In the genomic region with DNA sequence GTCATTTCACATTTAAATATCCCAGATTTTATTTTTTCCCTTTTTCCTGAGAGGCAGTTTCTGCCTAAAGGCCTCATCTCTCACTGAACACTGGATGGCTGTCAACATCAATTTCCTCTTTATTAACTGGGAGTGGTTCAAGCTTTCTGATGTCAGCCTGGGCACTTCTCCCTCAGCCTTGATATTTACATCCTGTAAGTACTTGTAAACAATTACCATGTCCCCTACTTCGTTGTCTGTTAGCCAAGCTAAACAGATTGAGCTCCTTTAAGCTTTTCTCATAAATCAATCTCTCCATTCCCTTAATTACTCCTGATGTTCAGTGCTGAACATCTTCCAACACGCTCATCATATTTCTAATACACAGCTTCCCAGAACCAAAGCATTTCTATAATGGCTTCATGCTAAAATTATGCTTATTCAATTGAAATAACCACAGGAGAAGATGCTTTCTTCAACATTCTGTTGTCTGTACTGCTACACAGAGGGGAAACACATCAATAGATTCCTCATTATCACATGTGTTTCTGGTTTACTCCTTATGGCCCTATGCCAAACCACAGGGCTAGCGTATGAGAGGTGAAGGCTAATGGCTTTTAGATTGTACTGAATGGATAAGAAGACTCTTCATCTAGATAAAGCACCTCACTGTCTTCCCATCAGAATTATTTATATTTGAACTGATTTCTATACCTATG, we compare ENCODE assay signal across 14 mouse cellular contexts.
A peak's percentile ranks its signal among the peaks of the same experiment; 100 is the strongest.
DNase-seq lines count a peak whose midpoint lies in the region; ATAC-seq lines count a peak whose summit lies in the region.
"Had no signal": no experiment of that assay in that cellular context is flagged by ENCODE, and none has a peak within 500 bp of the region (broad histone marks: within the 10 kb centered on the region; RNA-seq: fewer than 3 reads in every experiment).

No protein-coding gene starts in this region.

- no peak overlapping the region for H3K27ac ChIP-seq in hindbrain, embryonic 15.5 days (replicated peaks)
- H3K27ac ChIP-seq in hindbrain, embryonic 11.5 days (ENCODE audit: low read depth, low read length), result no peak overlapping the region
- H3K27ac ChIP-seq in neural tube, embryonic 13.5 days (replicated peaks), result no peak overlapping the region
- no peak overlapping the region for H3K27ac ChIP-seq in neural tube, embryonic 15.5 days (replicated peaks)

- H3K9ac ChIP-seq in hindbrain, embryonic 15.5 days, result no peak overlapping the region
- no peak overlapping the region for H3K9ac ChIP-seq in hindbrain, embryonic 11.5 days (ENCODE audit: low read depth, low read length)
- no peak overlapping the region for H3K9ac ChIP-seq in neural tube, embryonic 13.5 days
- no peak overlapping the region for H3K9ac ChIP-seq in neural tube, embryonic 15.5 days (replicated peaks)
- H3K9ac ChIP-seq: heart, embryonic 12.5 days had no signal

- H3K4me3 ChIP-seq in hindbrain, embryonic 15.5 days, result no peak overlapping the region
- no peak overlapping the region for H3K4me3 ChIP-seq in hindbrain, embryonic 11.5 days (ENCODE audit: low read depth, low read length)
- no peak overlapping the region for H3K4me3 ChIP-seq in neural tube, embryonic 13.5 days
- H3K4me3 ChIP-seq in neural tube, embryonic 15.5 days (replicated peaks), result no peak overlapping the region
- H3K4me3 ChIP-seq: heart, embryonic 12.5 days had no signal

- 37% methylated on average over 3 of the region's 3 CpGs for WGBS in hindbrain, embryonic 15.5 days
- 68% methylated on average over 3 of the region's 3 CpGs for WGBS in hindbrain, embryonic 11.5 days
- 32% methylated on average over 3 of the region's 3 CpGs for WGBS in neural tube, embryonic 13.5 days
- WGBS in neural tube, embryonic 15.5 days, result 28% methylated on average over 3 of the region's 3 CpGs

- no peak for DNase-seq in hindbrain, embryonic 11.5 days (ENCODE audit: low spot score)
- DNase-seq in embryo, embryonic 11 days, result peak; percentile 26
- DNase-seq in telencephalon, adult 2 months (ENCODE audit: low read depth, low spot score), result peak; percentile 1
- no peak for DNase-seq in right cerebral cortex, postnatal 36 days (ENCODE audit: low spot score in 2 of 2)
- DNase-seq: cerebellum, postnatal 25 days; heart, postnatal 36 days; kidney, adult 11 months; thymus, postnatal 14 days had no signal

- H3K36me3 ChIP-seq in hindbrain, embryonic 15.5 days, result no peaks in the 10 kb centered on the region
- H3K36me3 ChIP-seq in hindbrain, embryonic 11.5 days (ENCODE audit: control insufficient read depth, insufficient read depth, low read length), result no peaks in the 10 kb centered on the region
- H3K36me3 ChIP-seq in neural tube, embryonic 13.5 days, result no peaks in the 10 kb centered on the region
- H3K36me3 ChIP-seq in neural tube, embryonic 15.5 days, result no peaks in the 10 kb centered on the region
- H3K36me3 ChIP-seq: heart, embryonic 12.5 days had no signal

- no peak overlapping the region for H3K4me2 ChIP-seq in hindbrain, embryonic 15.5 days
- H3K4me2 ChIP-seq in hindbrain, embryonic 11.5 days (replicated peaks; ENCODE audit: low read depth, low read length), result no peak overlapping the region
- no peak overlapping the region for H3K4me2 ChIP-seq in neural tube, embryonic 13.5 days
- no peak overlapping the region for H3K4me2 ChIP-seq in neural tube, embryonic 15.5 days
- H3K4me2 ChIP-seq: heart, embryonic 12.5 days had no signal

- no peaks in the 10 kb centered on the region for H3K27me3 ChIP-seq in hindbrain, embryonic 15.5 days
- H3K27me3 ChIP-seq in hindbrain, embryonic 11.5 days (ENCODE audit: control insufficient read depth, insufficient read depth, low read length), result no peaks in the 10 kb centered on the region
- H3K27me3 ChIP-seq in neural tube, embryonic 13.5 days, result no peaks in the 10 kb centered on the region
- no peaks in the 10 kb centered on the region for H3K27me3 ChIP-seq in neural tube, embryonic 15.5 days (replicated peaks)
- H3K27me3 ChIP-seq: CH12.LX; heart, embryonic 12.5 days had no signal

- no peaks in the 10 kb centered on the region for H3K9me3 ChIP-seq in hindbrain, embryonic 15.5 days
- H3K9me3 ChIP-seq in hindbrain, embryonic 11.5 days (ENCODE audit: control insufficient read depth, low read length), result no peaks in the 10 kb centered on the region
- H3K9me3 ChIP-seq in neural tube, embryonic 13.5 days, result no peaks in the 10 kb centered on the region
- H3K9me3 ChIP-seq in neural tube, embryonic 15.5 days (replicated peaks), result no peaks in the 10 kb centered on the region
- H3K9me3 ChIP-seq: heart, embryonic 12.5 days had no signal

- peak; percentile 48; the same call in 1 of the 2 replicates for ATAC-seq in hindbrain, embryonic 15.5 days (ENCODE audit: low FRiP score, low read depth)
- ATAC-seq in hindbrain, embryonic 11.5 days (ENCODE audit: low FRiP score), result no peak
- peak; percentile 72 for ATAC-seq in neural tube, embryonic 13.5 days (ENCODE audit: low read depth)
- ATAC-seq in neural tube, embryonic 15.5 days (ENCODE audit: low FRiP score), result no peak
- ATAC-seq: activated CD4-positive, CD25-positive, alpha-beta regulatory T cell, adult 4 months had no signal

- H3K4me1 ChIP-seq in hindbrain, embryonic 15.5 days (replicated peaks), result no peaks in the 10 kb centered on the region
- no peaks in the 10 kb centered on the region for H3K4me1 ChIP-seq in hindbrain, embryonic 11.5 days (replicated peaks; ENCODE audit: control insufficient read depth, insufficient read depth, low read length)
- 0 out of 2 replicates have a peak, but pooled peaks cover 2% of the 10 kb centered on the region for H3K4me1 ChIP-seq in neural tube, embryonic 13.5 days (replicated peaks)
- no peaks in the 10 kb centered on the region for H3K4me1 ChIP-seq in neural tube, embryonic 15.5 days
- H3K4me1 ChIP-seq: heart, embryonic 12.5 days had no signal

Comparison
In these comparisons a context has a peak if more than half of its experiments do, and no peak if none do; other contexts are left out.
1. ATAC-seq: peak in hindbrain, embryonic 15.5 days (single experiment) and neural tube, embryonic 13.5 days (single experiment); none in hindbrain, embryonic 11.5 days (single experiment) and neural tube, embryonic 15.5 days (single experiment).
2. DNase-seq: peak in embryo, embryonic 11 days (single experiment) and telencephalon, adult 2 months (single experiment); none in hindbrain, embryonic 11.5 days (single experiment) and right cerebral cortex, postnatal 36 days (0 of 2).